Mouse (Mus musculus): ENCODE measurements around the gene Gm49337.

Gene Gm49337

DNA sequence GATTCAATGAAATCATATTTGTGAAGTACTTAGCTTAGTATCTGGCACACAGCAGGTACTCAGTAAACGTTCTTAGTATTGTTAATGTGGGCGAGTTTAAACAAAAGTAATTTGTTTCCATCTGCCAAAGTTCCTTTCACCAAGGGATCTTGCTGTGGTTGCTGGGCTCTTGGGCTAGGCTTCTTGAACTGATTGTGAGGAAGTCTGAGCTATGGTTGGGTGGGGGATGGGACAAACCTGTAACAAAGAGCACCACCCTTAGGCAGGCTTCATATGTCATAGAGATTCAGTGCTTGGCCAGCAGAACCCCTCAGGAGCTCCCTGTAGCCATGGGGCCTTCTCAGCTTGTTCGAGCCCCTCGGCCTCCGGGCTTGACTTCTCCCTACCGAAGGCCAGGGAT is at the start of gene Gm49337, which contains the start of gene 1700042G07Rik:
Gene Gm49337, plus strand, starts transcription at position 313 of the 400 bp plus-strand sequence.
Gene 1700042G07Rik, plus strand, starts transcription at position 301 of the 400 bp plus-strand sequence.
- DNase-seq (ENCODE audit: low read depth, low spot score) = peak; percentile 46

DNA sequence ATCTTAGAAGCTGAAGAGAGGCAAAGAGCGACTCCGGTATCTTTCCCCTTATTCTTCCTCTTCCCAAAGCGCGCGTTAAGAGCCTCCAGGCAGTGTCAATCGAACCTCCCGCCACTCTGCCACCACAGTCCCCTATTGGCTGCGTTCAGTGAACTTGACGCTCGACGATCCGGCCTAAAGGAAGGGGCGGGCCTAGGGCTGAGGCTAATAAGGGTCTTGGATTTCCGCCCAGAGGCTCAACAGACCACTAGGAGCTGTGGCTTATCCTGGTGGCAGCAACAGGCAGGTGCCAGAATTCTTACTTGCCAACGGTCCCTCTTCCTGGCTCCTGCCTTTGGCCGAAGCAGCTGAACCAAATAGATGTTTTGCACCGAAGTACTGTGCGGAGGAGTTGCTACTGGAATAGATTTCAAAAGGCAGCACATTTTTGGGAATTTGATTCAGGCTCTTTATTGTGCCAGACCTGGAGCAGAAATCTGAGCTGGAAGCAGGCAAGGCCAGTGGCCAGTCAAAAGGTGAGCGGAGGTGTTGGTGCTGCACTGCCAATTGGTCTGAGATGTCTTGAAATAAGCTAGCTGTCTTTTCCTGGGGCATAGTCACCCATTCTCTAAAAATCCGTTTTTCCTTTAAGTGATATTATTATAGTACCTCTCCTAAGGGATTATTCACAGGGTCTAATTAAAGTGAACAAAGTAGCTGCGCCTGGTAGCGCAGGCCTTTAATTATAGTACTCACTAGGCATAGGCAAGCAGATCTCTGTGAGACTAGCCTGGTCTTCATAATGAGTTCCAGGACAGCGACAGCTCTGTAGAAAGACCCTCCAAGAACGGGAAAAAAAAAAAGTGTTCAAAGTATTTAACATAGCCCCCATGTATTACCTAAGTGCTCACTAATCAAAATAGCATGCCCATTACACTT is 49.3 kb upstream of the Gm49337 start, which contains the start of the genes Rad54l and Pomgnt1:
Gene Rad54l, minus strand, starts transcription at position 89 of the 918 bp plus-strand sequence.
Gene Pomgnt1, plus strand, starts transcription at position 239 of the 918 bp plus-strand sequence.
- DNase-seq (ENCODE audit: low read depth, low spot score) = peak; percentile 99

DNA sequence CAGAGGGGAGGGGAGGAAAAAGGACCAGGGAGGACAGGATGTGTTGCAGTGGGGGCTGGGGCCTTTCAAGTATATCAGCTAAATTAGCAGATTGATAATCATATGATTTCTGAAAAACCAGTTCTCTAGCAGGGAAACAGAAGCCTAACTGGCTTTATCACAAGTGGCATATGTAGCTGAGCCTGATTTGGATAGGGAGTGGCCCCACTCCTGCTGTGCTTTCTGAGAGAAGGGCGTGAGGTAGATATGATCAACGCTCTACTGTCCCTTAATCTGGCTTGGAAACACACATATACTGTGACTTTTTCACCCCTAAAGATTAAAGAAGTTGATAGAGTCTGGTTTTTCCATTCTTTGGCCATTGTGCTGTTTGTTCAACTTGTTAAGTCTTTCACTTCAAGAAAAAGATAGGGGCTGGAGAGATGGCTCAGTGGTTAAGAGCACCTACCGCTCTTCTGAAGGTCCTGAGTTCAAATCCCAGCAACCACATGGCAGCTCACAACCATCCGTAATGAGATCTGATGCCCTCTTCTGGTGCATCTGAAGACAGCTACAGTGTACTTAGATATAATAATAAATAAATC is 47.3 kb upstream of the Gm49337 start:
- DNase-seq (ENCODE audit: low read depth, low spot score) = no peak

DNA sequence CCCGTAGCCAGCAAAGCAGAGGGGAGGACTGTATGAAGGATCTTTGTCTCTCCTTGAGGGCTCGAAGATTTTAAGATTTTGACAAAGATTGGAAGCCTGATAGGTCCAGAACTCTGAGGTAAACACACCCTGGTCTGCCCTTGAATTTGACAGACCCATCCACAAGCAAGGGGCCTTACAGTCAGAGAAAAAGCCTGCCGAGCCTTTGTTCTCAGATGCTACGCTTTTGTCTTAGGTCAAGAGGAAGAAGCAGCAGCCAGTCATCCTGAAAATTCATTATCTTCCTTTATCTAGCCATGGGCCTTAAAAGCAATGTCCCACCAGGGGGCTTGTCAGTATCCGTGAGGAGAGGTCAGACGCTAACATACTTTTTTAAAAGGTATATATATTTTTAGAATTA is 45.2 kb upstream of the Gm49337 start:
- DNase-seq (ENCODE audit: low read depth, low spot score) = peak; percentile 20

DNA sequence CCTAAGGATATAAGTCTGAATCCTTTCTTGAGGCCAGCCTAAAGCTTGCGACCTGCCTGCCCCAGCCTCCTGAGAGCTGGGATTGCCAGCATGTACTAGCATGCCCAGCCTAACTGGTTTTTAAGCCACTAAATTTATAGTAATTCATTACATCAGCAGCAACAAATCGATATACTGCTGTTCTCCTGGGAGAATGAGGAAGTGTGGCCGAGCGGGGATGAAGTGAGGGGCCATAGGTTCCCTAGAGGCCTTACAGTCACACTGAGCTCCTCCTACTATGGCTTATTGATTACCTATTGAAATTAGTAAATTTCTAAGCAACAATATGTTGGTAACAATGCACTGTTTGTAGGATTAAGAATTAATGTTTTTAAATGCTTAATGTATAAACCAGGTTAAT is 40.1 kb upstream of the Gm49337 start:
- no peak for DNase-seq (ENCODE audit: low read depth, low spot score)

DNA sequence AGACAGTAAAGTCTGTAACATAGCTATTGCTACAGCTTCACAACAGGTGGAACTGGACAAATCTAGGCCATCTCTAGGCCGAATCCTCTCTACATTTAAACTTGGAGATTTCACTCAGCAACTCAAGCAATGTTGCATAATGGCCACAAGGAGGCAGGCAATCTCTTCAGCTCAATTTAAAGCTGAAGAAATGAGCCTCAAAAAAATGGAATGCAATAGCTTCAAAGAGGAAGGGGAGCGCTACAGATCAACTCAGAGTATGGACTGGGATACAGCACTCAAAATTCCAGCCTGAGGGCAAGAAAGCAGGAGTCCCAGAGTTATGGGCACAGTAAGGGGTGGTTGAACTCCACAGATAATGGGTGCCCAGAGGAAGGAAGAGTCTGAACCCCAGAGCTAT is 38.2 kb upstream of the Gm49337 start:
- peak; percentile 60 for DNase-seq (ENCODE audit: low read depth, low spot score)

DNA sequence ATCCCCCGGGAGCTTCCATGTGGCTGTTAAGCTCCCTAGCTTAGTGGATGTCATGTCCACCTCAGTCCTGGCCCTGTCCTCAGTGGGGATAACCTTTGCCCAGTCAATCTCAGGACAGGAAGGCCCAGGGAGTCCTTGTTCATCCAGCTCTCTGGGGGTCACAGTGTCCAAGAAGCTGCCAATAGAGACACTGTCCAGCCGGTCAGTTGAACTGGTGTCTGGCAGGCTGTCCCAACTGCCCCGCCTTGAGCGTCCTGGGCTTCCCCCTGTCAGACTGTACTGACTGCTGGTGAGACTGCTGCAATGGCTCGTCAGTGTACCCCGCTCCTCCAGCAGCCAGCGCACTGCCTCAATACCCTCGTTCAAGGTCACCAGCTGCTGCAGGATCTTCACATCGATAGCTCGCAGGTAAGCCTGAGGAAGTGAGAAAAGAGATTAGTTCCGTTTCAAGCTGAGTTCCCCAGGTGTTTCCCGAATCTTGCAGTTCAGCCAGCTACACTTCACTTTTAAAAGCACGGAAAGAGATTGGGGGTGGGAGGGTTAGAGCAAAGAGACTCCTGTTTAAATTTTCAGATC is 35.7 kb upstream of the Gm49337 start:
- no peak for DNase-seq (ENCODE audit: low read depth, low spot score)

DNA sequence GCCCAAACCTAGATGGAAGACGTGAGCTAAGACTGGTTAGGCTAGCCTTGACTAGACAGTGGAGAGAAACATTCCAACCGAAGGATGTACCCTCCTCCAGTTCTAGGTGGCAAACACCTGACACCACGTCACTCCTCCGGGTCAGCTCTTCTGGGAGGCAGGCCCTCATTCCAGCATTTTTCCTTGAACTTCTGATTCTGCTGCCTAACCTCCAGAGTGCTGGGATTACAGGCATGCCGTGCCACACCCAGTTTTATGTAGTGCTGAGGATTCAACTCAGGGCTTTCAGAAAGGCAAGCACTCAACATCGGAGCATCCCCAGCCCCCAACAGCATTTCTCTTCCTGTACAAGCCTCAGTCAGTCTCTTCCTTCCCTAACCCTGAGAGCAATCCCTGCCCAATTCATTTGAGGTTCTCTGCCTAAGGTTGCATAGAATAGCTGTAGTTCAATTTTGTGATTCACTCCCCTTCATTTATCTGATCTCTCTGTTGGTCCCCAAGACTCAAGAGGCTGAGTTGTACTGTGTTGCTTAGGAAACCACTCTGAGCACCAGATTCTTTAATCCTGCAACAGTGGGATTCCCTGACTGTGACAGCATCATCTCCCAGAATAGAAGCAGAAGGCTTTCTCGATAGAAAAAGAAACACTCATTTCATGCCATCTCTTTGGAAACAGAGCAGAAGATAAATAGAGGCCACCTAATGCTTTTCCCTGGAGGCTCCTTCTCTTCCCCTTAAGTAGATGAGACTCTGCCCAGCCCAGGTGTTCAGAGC is 32.2 kb upstream of the Gm49337 start:
- DNase-seq (ENCODE audit: low read depth, low spot score) = peak; percentile 70

DNA sequence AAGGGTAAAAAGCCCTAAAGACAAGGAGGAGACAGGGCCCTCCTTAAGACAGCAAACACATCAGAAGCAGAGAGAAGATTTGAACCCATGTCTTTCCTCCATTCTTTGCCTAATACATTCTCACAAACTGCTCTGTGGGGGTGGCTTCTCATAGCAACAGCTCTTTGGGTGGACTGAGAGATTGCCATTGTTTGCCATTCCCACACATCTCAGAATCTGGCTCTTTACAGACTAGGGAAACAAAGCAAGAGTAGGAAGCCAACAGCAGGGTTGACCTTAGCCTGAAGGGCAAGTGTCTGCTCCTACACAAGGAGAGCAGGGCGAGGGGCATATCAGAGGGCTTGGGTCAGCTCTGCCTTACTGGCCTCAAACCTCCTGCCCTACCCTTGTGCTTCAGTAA is 31.4 kb upstream of the Gm49337 start:
- peak; percentile 59 for DNase-seq (ENCODE audit: low read depth, low spot score)

DNA sequence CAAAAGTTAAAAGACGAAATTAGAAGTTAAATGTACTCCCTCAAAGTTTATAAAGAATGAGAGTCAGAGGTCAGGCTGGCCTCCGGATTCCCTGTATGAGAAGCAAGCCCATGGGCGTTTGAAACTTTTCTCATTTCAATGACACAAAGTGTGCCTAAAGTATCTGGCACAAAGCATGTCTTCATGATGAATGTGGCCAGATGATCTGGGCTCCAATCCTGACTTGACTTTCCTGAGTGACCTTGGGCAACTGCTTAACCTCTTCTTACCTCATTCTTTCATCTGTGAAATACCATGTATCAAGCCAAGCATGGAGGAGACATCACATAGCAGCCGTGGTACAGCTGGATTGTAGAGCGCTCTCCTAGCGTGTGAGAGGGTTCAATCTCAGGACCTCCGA is 30.9 kb upstream of the Gm49337 start:
- no peak for DNase-seq (ENCODE audit: low read depth, low spot score)

DNA sequence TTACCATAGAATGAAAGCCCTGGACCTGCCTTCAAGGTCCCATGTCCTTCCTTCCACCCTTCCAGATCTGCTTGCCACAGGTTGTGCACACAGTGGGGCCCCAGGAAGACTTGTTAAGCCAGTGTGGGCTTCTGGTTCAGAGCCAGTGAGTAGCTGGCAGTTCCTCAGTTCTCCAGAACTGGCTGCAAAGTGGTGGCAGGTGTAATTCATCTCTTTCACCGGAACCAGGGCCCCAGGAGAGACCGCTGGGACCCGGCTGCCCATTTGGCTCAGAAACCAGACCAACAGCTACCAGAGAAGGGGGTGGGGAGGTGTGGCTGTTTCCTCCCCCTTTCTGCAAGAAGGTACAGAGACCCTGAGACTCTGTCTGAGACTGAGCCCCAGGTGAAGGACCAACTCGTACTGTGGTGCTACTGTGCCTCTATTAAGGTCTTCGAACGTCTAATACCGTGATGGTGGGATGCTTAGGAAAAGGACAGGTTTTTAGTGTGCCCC is 29.8 kb upstream of the Gm49337 start:
- DNase-seq (ENCODE audit: low read depth, low spot score) = no peak

DNA sequence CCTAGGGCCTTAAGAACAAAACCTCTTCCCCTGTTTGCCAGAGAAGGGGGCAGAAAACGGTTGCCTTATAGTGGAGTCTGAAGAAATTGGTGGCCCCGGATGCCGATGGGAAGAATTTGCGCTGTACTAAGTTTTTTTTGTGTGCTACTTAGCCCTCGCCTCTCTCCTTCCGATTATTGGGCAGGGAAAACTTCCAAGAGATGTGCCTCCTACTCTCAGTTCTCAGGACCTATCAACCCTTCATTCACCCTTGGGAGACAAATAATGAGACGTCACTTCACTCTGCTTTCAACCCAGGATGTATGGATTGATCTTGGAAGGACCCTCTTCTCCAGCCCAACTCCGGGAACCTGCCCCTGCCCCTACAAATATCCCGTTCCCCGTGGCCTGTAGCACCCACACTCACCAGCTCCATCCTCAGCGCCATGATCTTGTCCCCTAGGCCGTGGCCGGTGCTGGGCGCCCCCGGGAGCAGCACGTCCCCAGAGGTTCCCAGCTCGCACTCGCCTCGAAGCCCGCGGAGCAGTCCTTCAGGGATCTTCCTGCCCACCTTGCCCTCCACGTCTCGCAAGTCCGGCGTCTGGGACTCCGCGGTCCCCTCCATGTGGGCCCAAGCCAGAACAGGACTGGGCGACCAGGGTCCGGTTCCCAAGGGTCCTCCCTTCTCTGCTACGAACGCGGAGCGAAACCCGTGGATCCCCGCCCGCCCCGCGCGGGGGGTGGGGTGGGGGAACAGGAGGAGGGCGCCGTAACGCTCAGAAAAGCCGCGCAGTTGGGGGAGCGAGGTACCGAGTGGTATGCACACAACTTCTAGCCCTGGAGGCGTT is 29.1 kb upstream of the Gm49337 start:
- DNase-seq (ENCODE audit: low read depth, low spot score) = peak; percentile 62

DNA sequence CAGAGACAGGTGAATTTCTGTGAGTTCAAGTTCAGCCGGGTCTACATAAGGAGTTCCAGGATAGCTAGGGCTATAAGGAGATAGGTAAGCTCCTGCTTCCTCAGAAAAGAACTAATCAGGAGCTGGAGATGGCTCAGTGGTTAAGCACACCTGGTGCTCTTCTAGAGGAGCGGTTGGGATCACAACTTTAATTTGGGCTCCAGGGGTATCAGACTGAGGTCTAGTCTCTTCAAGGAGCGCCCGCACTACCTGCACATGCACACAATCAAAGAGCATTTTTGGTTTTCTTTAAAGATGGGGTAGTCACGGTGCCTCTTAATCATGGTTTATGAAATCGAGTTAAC is 23.4 kb upstream of the Gm49337 start:
- no peak for DNase-seq (ENCODE audit: low read depth, low spot score)

DNA sequence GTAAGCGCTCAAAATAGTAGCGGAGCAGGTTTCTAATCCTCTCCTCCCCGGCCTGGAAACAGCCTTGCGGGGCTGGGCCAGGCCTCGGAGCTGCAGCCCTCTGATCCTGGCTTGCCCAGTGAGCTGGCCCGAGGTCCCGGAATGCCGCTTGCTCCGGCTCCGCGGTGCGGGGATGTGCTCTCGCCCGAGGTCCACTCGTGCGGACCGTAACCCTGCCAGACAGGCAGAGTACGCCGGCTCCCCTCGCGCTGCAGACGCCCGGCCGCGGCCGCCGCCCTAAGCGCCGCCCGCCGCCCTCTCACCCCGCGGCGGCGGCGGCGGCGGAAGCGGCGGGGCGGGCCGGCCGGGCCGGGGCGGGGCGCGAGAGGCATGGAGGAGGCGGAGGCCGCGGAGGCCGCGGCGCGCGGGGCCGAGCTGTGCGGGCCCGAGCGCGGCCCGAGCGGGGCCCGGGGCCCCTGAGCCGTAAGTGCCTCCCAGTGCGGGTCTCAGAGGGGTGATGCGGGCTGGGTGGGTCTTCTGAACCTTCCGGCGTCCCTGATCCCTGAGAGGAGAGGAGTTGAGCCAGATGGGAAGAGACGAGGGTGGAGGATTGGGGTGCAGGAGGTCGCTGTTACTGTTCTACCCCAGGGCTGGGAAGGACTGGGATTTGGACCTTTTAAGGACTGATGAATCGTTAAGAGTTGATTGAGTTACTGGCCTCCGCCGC is 22.9 kb upstream of the Gm49337 start:
- DNase-seq (ENCODE audit: low read depth, low spot score) = peak; percentile 68

DNA sequence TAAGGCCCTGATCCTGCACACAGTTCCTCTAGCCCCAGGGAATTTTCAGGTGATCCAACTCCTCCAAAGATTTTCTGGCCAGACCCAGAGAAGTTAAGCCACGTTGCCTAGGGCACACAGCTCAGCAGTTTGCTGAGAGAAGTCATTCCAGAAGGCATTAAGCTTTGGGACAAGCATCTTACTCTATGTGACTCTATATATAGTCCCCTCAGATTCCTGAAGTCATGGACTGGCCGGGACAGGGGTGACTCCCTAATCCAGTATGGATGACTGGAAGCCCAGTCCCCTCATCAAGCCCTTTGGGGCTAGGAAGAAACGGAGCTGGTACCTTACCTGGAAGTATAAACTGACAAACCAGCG is 22.3 kb upstream of the Gm49337 start:
- DNase-seq (ENCODE audit: low read depth, low spot score) = no peak

DNA sequence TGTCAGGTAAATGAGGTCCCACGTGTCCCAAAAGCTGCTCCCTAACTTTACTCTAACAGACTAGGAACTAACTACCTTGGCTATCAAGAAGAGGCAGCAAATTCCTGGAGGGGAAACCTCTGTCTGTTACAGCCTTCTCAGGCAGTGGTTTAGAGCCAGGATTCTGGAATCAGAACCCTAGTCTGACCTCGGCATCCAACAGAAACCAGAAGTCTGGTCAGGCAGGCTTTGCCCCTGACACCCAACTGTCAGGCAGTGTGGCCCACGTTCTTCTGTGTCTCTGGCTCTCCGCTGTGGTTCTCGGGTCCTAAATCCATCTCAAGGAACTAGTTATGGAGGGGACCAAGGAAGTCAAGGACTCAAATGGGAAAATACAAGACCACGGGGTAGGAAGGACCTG is 21.9 kb upstream of the Gm49337 start, which contains the start of gene Lurap1:
Gene Lurap1, minus strand, starts transcription at position 101 of the 400 bp plus-strand sequence.
- DNase-seq (ENCODE audit: low read depth, low spot score) = no peak

DNA sequence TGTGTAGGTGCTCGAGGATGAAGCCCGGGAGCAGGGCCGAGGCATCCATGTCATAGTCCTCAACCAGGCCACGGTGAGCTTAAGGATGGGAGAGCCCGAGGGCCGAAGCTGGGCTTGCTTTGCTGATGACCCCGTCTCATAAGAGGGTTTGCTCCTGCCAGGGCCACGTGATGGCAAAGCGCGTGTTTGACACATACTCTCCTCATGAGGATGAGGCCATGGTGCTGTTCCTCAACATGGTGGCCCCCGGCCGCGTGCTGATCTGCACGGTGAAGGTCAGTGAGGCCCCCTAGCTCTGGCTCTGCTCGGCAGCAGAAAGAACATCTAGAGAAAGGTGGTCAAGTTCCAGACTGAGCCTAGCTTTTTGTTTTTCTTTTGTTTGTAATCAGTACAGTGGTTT is 20.5 kb upstream of the Gm49337 start:
- DNase-seq (ENCODE audit: low read depth, low spot score) = no peak

DNA sequence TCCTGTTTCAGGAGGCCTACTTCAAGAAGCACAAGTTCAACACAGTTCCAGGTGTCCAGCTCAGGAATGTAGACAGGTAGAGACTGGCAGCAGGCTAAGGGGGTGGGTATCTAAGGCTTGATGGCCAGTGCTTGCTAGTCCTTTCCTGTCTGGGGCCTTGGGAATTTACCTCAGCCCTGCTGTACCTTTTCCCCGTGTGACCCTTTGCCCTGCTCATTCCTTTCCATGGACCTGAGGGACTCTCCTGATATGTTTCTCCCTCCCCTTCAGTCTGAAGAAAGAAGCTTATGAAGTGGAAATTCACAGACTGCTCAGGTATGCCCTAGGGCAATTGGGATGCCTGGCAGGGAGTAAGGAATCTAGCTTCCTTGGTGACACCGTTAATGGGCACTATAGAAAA is 15.3 kb upstream of the Gm49337 start:
- DNase-seq (ENCODE audit: low read depth, low spot score) = no peak

DNA sequence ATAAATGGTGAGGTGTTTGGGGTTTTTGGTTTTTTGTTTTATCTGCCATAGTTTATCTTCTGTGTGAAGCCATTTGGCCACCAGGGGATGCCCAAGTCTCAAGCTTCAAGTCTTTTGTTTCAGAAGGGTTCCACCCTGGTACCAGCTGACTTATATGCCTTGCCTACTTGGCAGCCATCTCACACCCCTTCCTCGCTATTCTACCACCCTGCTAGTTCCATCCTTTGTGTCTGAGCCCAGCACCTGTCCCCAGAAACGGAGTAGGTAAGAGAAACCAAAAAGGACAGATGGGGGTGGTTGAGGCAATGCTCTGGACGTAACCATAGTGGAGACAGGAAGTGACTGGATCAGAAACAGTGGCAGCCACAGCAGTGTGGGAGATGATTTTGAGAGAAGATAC is 13.3 kb upstream of the Gm49337 start:
- peak; percentile 53 for DNase-seq (ENCODE audit: low read depth, low spot score)

DNA sequence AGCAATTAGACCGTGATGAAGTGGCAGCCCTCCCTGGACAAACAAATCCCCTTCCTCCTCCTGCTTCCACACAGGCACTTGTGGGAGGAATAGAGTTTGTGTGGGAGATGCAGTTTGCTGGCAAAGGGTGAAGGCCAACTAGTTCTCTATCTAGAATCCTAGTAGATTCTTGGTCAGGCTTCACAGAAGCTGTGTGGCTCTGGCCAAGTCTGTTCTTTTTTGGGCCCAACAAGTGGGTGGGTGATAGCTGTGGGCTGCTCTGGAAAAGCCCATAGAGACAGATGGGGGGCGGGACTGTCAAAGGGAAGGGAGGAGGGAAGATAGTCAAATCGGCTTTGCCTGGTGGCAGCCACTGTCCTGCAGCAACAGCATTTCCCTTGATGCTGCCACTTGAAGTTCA is 12.4 kb upstream of the Gm49337 start:
- no peak for DNase-seq (ENCODE audit: low read depth, low spot score)

Data from ZHBTc4 (cell line).